30 mouse cellular contexts compared by ENCODE assay signal in genomic region chr5:100524921-100525320, GRCm38 (mm10). TPM values are rescaled to one million over a fixed set of nuclear protein-coding genes. Genes with fewer than 3 reads are reported as not detected.
"Had no signal": no experiment of that assay in that cellular context is flagged by ENCODE, and none has a peak within 500 bp of the region (broad histone marks: within the 10 kb centered on the region; RNA-seq: fewer than 3 reads in every experiment).

No protein-coding gene starts in this region.

- H3K27me3 ChIP-seq: heart, embryonic 12.5 days; hindbrain, embryonic 12.5 days; intestine, embryonic 15.5 days; kidney, embryonic 15.5 days; limb, embryonic 12.5 days had no signal

- H3K4me2 ChIP-seq: hindbrain, embryonic 12.5 days; hindbrain, embryonic 14.5 days; intestine, embryonic 15.5 days; kidney, embryonic 15.5 days; limb, embryonic 12.5 days; liver, embryonic 11.5 days had no signal

- DNase-seq: gastrocnemius, adult 2 months; gastrocnemius, postnatal 10 days; gastrocnemius, postnatal 25 days; heart, postnatal 10 days; heart, postnatal 4 days; kidney, adult 18-20 months; kidney, adult 8-10 months; kidney, postnatal 10 days; kidney, postnatal 25 days; kidney, postnatal 4 days; liver had no signal

- H3K27ac ChIP-seq: heart, embryonic 10.5 days; hindbrain, embryonic 10.5 days; hindbrain, embryonic 12.5 days; hindbrain, embryonic 14.5 days; intestine, embryonic 15.5 days; layer of hippocampus, adult 2 months; left cerebral cortex, adult 2 months; limb, embryonic 10.5 days; limb, embryonic 12.5 days had no signal

- ATAC-seq: hindbrain, embryonic 16.5 days; inflammation-experienced regulatory T-cells, adult 6 months; intestine, embryonic 15.5 days; intestine, postnatal 0 days had no signal

- H3K9me3 ChIP-seq: heart, embryonic 10.5 days; heart, embryonic 12.5 days; hindbrain, embryonic 10.5 days; hindbrain, embryonic 12.5 days; intestine, embryonic 15.5 days; kidney, embryonic 15.5 days; limb, embryonic 10.5 days; limb, embryonic 12.5 days had no signal

- H3K4me3 ChIP-seq: gastrocnemius, adult 2 months; heart, embryonic 10.5 days; heart, embryonic 12.5 days; hindbrain, embryonic 10.5 days; hindbrain, embryonic 12.5 days; intestine, embryonic 15.5 days; kidney, embryonic 15.5 days; layer of hippocampus, adult 2 months; left cerebral cortex, adult 2 months; limb, embryonic 10.5 days; limb, embryonic 12.5 days had no signal

- H3K9ac ChIP-seq: heart, embryonic 12.5 days; hindbrain, embryonic 12.5 days; hindbrain, embryonic 14.5 days; intestine, embryonic 15.5 days; kidney, embryonic 15.5 days; limb, embryonic 12.5 days had no signal

RNA-seq across cellular contexts. Expression of gene Plac8, which starts 47.1 kb away (rescaled TPM):
- total RNA-seq: gastrocnemius, adult 2 months; layer of hippocampus, adult 2 months; layer of hippocampus, postnatal 10 days; layer of hippocampus, postnatal 25 days; left cerebral cortex, adult 2 months; left cerebral cortex, postnatal 14 days; left cerebral cortex, postnatal 36 days had no signal
